Mouse (Mus musculus): Measurements from ENCODE around the gene Akain1.
A peak's percentile ranks its signal among the peaks of the same experiment; 100 is the strongest.

Akain1 gene

DNA sequence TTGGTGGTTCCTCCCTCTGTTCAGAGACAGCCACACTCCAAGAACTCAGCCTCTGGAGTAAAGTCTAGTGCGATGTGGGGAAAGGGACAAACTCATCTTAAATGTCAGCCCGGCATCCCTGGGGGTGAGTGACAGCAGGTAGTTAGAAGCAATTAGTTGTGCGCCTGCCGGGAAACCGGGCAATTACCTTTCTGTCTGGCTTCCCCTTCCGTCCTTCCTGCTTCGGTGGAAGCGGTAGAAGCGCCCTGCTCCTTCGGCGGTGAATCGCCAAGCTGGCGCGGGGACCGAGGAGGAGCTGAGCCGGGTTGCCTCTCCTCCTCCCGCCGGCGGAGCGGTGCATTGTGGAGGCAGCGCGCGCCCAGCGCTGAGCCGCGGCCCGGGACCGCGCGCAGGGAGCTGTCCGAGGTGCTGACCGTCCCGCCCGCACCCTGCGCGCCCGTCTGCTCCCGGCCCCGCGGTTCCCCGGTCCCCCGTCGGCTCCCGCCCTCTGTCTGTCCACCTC is at the start of gene Akain1:
Akain1 (plus strand) TSS at position 337 of the 502 bp plus-strand sequence.
- DNase-seq = peak; percentile 56

DNA sequence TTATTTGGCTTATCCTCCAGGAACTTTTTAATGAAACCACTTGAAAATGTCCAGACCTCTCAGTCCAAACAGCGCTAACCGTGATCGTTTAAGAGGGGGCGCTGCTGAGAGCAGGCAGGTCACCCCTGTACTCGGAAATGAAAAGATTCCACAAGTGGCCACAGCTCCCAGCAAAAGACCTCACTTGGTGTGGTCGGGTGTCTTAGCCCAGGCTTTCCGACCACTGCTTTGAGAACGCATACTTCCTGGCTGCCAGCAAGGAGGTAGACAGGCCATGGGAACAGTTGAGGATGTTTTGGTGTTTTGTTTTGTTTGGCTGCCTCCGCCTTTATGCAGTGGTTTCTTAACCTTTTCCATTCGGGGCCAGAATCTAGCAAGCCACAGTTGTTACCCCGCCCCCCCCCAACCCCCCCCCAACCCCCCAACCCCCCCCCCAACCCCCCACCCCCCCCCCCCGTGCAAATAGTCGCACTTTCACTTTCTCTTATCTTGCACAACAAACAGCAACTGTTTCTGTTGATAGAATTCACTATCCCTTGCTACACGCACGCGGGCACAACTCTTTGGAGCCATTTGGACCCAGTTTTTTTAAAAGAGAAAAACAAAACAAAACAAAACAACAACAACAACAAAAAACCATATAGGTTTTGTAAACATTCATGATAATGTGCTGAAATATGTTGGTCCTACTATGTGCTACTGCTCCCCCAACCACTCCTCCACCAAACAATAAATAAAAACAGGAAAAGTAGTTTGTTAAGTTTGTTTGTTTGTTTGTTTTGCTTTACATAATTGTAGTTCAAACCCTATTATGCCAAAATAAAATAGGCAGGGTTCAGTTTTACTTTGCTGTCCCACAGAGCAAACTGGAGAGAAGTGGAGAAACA is 42.7 kb upstream of the Akain1 start:
- DNase-seq = no peak

DNA sequence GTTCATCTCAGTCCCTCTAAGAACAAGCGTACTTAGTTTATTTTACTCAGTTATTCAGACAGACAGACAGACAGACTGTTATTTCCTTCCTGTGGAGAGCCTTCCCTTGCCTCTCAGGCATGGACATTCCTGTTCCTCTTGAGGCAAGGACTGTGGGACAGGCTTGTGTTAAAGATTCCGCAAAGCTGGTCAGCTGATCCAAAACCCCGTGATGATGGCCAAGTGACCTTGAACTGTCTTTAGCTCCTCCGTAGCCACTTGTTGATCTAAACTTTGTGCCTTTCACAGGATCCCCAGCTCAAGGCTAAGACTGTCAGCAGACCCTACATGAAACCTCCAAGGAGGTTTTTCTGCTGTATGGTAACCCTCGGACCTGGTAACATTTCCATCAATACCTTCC is 42.0 kb upstream of the Akain1 start:
- DNase-seq = no peak

DNA sequence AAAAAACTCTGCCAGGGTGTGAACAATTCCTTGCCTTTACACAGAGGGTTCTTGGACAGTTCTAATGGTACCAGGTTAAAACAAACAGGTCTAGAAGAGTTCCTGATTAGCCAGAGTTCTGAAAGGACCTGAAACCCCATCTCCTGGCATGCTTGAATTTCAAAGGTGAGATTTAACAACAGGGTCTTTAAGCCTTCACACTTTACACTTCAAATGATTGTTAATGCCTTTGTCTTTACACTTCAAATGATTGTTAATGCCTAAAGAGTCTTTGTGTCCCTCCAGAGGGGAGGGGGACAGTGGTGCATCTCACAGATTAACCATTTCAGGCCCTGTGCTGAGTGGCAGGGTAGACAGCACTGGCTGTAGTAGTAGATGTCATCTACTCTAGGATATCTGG is 41.0 kb upstream of the Akain1 start:
- DNase-seq = no peak

DNA sequence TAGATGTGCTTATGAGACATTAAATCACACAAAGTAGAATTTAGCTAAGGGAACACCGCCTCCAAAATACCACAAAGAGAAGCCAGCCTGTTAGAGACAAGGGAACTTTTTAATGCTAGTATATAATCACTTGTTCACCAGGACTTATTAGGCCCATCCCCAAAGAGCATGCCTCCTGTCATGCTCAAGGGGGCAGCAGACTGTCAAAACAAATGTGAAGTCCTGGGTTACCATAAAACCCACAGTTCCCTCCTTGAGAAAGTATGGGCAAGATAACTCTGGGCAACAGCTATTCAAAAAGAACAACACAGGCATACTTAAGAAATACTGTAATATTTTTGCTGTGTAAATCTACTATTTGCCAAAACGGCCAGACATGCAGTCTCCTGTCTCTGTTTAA is 38.0 kb upstream of the Akain1 start:
- DNase-seq = no peak

DNA sequence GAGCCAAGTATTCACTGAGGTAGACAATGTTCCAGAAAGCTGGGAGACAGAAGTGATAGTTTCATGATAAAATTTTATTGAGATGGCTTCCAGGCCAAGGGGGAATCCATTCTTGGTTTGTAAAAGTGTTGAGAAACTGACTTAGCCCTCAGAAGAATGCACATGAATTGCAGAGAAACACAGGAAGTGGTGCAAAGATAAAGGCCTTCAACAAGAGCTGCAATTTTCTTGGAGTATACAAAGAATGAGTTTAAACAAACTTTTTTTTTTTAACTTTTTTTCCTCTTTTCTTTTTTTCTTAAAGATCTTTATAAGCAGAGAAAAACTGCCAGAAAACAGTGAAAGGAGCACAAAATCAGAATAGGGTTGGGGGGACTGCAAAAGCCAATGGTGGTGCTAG is 23.0 kb upstream of the Akain1 start:
- DNase-seq = no peak

DNA sequence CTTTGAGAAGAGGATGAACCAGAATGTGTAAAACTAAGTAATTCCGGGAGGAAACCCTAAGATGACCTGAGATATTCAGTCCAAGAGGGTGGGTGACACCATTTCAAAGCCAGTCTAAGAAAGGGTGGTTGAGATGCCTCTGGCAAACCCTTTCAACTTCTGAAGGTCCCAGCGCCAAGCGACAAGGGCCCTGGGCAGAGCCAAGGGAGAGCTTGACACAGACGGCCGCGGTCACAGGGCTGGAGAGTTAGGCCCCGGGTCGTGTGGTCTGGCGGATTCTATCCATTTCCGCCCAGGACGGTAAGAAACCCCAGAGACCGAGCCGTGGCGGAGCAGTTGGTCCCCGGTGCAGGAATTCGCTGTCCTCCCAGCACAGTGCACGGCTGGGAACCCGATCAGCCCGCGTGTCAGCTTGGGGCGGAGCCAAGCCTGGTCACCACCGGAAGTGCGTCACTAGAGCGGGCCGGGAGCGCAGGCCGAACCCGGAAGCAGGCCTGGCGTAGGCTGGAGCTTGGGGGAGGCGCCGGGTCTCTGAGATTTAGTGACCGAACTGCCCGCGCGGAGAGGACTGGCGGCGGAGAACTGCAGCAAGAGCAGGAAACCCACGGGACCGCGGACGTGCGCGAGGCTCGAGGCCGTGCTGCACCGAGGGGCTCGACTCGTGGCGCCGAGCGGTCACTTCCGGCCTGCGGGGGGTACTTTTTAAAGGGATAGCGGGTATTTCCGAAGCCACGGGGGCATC is 22.0 kb upstream of the Akain1 start:
- DNase-seq = peak; percentile 95

DNA sequence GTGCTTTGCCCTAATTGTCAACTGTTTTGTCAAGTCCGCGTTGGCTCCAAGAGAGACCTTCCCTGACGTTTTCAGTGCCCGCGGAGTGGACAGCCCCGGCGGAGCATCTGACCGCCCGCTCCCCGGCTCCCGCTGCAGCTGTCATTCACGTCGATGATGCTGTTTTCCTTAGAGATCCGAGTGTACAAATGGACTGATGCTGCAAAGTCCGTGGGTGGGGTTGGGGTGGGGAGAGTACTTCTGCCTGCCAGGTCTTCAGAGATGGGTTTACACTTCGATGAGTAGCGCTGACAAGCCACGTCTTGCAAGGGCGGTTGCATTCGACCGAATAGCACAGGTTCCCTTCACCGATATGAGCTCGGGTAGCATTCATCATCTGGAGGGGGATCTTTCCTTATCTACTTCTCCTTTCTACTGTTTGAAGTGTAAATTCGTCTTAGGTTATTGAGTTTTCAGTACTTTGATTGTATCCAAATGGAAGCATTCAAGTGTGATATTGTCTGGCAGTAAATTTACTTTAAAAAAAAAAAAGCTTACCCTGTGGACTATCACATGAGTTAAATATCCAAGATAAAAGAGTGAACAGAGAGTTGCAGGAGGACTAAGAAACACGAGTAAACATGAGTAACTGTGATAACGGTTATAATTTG is 21.3 kb upstream of the Akain1 start:
- DNase-seq = no peak

DNA sequence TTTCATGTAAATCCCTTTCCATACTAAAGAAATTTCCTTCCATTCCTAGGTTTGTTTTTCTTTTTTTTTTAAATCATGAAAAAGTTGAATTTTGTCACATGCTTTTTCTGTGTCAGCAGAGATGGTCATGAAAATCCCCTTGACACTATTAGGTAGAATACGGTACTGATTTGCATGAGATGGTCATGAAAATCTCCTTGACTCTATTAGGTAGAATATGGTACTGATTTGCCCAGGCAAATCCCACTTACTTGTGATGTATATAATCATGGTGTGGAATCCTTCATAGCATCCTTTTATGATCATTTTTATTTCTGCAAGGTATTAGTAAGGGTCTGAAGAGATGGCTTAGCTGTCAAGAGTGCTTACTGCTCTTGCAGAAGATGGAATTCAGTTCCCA is 17.5 kb upstream of the Akain1 start:
- DNase-seq = no peak

DNA sequence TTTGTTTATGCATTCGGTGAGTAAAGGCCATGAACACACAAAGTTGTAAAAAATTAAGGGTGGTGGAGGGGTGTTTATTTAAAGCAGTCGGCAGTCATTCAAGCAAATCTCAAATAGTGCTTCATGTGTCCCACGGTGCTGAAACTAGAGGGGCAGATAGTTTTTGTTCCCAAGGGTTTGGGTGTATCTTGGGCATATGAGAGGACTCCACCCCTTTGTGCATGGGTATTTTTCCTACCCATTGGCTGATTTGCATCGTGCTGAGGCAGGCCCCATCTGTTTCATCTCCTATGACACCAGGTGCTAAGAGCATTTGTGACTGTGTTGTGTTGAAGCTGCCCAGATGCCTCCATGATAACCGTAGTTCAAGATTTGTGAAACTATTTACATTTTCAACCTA is 1.3 kb upstream of the Akain1 start:
- DNase-seq = no peak

DNA sequence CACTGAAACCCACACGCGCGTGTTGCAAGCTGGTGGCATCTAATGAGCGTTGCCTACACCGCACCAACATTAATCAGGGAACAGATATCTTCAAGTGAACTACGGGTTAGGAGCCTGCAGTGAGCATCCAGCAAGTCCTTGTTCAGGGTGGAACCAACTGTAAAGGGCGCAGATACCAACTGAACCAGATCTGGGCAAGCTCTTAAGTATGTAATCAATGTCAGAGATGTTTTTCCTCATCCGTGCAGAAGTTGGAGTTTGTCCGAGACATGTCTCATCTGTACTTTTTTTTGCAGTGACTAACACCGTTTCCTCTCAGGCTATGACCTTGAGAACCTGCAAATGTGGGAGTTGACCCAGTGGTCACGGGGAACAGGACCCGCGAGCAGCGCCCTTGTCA is 640 bp upstream of the Akain1 start:
- no peak for DNase-seq

DNA sequence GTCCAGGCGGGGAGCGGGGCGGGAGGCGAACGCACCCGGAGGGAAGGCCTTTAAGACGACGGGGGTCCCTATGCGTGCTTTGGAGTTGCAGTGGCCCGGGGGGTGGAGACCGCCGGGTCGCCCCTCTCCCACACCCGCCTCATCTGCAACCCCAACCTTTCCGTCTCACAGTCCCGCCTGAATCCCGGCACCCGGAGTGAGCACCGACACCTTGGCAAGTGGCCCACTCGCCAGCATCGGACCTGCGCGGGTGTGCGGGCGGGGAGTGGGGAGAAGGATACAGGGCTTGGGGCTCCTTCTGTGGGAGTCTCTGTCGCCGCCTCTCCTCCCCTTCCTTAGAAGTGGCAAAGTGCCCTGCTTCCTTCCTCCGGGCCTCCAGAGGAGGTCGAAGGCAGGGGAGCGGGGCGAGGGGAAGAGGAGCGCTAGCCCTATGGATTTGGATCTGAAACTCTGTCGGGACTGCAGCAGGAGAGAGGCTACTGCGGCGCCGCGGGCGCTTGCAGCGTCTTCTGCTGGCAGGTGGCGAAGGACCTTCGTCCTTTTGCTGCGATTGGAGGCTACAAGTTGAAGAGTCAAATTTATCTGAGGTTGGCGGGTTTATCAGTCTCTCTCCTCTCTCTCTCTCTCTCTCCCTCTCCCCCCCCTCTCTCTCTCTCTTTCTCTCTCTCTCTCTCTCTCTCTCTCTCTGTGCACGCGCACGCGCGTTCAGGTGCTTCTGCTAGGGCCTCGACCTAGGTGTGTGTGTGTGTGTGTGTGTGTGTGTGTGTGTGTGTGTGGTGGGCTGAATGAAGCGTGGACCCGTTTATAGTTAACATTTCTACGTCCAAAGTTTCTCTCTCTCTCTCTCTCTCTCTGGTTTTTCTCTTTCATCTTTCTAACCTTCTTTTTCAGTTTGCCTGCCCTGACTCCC is 700 bp downstream of the Akain1 start:
- peak; percentile 36 for DNase-seq

DNA sequence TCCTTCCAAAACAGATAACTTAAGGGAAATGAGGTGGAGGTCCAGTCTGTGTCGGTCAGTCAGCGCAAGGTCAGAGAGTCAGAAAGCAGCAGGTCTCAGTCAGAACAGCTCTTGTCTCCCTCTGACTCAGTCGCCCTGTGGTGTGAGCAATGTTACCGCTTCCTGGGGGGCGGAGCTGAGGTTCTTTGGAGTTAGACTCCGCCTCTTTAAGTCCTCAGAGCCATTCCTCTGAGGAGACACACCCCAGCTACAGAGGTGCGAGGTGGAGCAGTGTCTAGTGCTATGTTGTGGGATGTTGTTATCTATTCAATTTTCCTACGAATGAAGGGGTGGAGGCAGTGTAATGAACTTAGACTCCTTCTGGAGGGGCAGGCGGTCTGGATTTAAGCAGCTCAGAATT is 1.9 kb downstream of the Akain1 start:
- DNase-seq = no peak

DNA sequence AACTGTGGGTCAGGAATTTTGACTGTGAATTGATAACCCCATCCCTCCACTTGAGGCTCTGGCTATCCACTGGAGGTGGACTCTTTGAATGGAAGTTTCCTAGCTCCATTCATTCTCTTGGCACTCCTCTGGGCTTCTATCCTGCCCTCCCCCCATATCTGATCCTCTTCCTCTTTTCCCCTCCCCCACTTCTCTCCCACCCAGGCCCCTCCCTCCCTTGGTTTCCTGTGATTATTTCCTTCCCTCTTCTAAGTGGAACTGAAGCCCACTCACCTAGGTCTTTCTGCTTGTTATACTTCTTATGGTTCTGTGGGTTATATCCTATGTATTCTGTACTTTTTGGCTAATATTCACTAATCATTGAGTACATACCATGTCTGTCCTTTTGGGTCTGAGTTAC is 9.6 kb downstream of the Akain1 start:
- no peak for DNase-seq

DNA sequence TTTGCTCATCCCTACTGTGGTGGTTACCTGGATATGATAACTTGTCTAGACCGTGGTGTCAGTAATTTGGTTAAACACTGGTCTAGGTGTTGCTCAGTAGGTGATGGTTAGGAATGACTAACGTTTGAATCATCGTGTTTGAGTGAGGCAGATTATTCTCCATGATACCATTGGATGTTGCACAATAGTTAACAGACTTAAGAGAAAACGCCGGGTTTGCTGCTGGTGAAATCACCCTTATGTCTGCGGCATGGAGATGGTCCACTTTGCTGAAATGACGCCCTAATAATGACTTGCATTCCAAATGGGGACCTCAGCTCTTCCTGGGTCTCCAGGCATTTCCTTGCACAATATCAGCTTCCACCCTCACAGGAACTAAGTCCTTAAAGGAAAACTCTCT is 22.6 kb downstream of the Akain1 start:
- no peak for DNase-seq

DNA sequence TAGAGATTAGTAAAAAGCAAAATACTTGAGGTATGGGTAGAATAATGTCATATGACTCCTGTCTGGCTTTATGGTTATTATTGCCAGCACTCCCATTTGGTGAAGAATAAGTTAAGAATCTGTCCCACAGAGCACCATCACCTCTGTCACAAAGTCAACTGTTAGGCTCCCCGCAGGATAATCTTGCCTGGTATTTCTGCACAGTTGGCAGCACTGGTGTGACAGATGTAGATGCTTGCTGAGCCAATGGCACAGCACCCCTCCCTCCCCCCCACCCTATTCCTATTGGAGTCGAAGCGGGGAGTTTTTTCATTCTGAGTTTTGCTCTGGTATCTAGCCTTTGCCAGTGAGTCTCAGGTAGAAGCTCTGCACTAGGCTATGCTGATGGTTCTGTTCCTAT is 23.9 kb downstream of the Akain1 start:
- DNase-seq = no peak

DNA sequence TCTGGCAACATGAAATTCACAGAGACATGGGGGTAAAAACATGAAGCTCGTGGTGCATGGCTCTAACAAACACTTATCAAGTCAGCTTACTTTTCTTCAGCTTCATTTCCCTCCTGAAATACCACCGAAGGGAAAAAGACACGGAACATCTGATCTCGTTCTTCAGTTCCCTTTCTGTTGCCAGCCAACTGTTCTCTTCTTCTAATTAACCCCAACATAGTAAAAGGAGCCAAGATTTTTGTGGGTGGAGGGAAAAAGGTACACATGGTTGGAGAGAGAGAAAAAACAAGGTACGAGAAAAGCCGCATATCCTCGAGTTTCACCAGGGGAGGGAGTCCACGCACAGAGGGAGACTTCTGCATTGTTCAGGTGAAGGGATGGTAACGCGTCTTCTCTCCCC is 32.0 kb downstream of the Akain1 start:
- no peak for DNase-seq

DNA sequence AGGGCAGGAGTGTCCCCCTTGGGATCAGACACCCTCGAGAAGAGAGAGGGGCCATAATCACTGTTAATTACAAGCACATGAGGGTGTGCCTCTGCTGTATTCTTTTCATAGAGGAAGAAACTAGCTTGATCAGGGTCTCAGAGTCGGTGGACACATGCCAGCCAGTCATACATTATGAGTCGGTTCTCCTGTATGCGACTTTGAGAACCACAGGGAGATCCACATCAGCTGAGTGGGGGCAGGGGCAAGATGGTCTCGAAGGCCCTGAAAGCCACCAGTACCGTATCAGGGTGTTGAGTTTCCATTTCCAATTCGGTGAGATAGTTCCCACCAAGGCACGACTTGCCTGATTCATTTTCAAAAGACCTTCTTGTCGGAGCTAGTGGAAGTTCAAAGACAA is 33.3 kb downstream of the Akain1 start:
- DNase-seq = no peak

DNA sequence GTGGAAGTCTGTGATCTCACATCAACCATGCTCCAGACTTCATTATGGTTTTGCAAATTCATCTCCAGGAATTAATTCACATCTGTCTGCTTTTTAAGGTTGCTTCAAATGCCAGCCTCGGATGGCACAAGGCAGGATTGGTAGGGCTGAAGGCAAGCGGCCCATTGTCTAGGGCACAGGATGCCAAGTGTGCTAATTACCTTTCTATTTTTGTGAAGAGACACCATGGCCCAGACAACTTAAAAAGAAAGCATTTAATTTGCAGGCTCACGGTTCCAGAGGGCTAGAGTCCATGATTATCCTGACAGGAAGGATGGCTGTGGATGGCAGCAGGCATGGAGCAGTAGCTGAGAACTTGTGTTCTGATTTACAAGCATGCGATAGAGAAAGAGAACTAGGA is 35.0 kb downstream of the Akain1 start:
- DNase-seq = no peak

DNA sequence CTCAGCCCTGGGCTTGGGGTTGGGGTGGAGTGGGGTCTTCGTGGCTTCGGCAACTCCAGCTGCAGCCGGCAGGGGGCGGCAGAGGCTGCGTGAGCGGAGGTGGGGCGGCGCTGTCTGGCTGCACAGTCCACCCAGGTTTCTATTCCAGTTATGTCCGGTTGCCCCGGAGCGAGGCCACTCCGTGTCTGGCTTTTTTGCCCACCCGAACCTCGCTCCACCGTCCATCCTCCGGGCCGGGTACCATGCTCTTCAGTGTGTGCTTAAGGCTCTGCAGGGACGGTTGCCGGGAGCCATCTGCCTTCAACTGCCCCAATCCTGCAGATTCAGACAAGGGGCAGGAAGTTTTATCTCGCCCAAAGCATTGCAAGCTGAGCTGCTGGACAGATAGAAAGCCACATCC is 36.3 kb downstream of the Akain1 start:
- DNase-seq = peak; percentile 54

DNA sequence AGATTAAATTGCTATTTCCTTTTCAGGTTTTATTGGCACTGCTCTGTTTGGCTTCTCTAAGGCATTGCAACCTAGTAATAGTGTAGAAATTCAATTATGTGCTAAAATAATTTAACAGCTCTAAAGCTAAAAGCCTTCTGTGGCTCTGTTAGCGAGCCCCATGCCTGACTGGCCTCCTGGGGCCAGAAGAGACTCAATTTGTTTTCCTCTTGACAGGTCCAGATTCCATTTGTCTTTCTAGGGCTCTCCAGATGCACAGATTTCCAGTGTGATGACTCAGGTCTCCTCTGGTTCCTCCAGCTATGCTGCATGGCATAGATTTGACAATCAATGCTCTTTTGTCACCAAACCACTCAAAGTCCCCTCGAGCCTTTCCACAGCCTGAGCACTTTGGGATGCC is 38.4 kb downstream of the Akain1 start:
- no peak for DNase-seq

DNA sequence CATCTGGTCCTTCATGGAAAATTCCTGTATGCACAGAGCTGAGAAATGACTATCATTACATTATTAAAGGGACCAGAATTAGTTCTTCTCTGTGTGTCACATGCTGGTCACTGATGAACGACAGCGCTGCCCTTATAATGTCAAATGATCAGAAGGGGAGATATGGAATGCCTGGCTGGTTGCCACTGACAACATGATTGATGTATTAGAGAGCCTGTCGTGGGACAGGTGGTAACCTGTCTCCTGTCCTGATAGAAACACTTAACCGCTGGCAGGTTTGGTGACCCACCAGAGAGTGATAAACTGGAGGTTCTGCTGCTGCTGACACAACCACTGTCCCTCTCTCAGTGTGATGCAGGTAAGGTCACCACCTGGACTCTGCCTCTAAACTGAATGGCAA is 40.1 kb downstream of the Akain1 start:
- DNase-seq = no peak

DNA sequence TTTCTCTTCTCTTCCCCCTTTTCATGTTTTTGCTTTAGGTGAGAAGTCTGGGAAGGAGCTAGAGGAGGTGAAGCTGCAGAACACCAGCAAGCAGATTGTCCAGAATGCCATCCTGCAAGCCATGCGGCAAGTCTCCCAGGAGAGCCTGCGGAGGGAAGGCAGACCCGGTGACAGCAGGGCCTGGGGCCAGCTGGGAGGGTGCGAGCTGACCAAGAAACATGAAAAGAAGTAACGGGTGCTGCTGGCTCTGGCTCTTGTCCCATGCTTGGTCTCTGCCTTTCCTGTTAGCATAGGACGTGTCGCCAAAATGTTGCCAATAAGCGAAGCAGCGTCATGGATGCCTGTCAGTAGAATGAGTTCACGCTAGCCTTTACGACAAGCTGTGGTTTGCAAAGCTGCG is 48.0 kb downstream of the Akain1 start:
- no peak for DNase-seq
